Mouse (Mus musculus) E14TG2a.4 (cell line): Measurements from ENCODE around the gene Dot1l.
A peak's percentile ranks its signal among the peaks of the same experiment; 100 is the strongest.

ENCODE experiments used
- H3K27me3 ChIP-seq: 2 replicates; pipeline ENCODE4 v1.6.1; 2014; ENCODE audit warnings: low read length, control low read depth; ENCODE audit not compliant: insufficient read depth
- H3K36me3 ChIP-seq: 2 replicates; pipeline ENCODE4 v1.6.1; 2014; ENCODE audit warnings: low read length, control low read depth; ENCODE audit not compliant: insufficient read depth
- H3K4me1 ChIP-seq: replicated peaks from 2 replicates; pipeline ENCODE4 v1.6.1; 2014; ENCODE audit warnings: low read depth, low read length, control low read depth
- H3K4me3 ChIP-seq: replicated peaks from 2 replicates; pipeline ENCODE4 v1.5.1; 2014; ENCODE audit warnings: mild to moderate bottlenecking, low read length
- H3K9me3 ChIP-seq: 2 replicates; pipeline ENCODE4 v1.6.1; 2014; ENCODE audit warnings: low read length, control low read depth
- CTCF ChIP-seq: conservative IDR thresholded peaks from 2 replicates; pipeline ENCODE4 v1.5.1; 2014; ENCODE audit warnings: low read length
- NANOG ChIP-seq: IDR thresholded peaks from 2 replicates; pipeline ENCODE4 v1.6.1; 2014; ENCODE audit warnings: borderline replicate concordance, low read length, mixed read lengths
- POU5F1 ChIP-seq: IDR thresholded peaks from 2 replicates; pipeline ENCODE4 v1.6.1; 2014; ENCODE audit warnings: low read length, borderline replicate concordance

Gene Dot1l

DNA sequence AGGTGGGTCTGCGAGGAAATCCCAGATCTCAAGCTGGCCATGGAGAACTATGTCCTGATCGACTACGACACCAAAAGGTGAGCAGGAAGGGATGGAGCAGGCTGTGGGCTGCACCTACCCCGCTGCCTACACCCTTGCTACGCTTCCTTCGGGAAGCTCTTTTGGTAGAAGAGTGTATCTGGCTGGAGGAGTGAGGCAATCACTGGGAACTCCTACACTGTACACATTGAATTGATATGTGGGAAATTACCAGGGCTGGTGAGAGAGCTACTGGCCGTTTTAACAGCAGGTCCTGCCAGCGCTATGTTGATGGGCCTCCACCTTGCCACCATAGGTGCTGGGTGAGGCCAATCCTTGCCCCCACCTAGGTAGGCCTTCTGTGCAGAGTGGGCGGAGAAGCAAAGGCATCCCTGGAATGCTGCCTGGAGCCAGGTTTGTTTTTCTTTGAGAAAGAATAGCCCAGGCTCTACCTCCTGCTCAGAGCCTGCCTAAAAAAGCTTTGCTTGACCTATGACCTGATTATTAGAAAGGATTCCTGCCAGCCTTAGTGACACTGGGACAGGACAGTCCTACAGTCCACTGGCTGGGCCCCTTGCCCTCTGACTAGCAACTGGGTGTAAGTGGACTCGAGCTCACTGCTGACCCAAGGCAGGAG lies 11.3 kb downstream of the Dot1l start:
- Histone ChIP-seq H3K27me3 (no peaks in the 10 kb centered on the region), H3K4me3 (peak overlapping the region; percentile 39), H3K36me3 (peaks cover 95% of the 10 kb centered on the region), H3K4me1 (peaks cover 65% of the 10 kb centered on the region), H3K9me3 (no peaks in the 10 kb centered on the region)
- TF ChIP-seq CTCF (no peak), POU5F1 (no peak), NANOG (no peak)

- no peak overlapping the region for H3K4me3 ChIP-seq
- TF ChIP-seq POU5F1: no peak
- no peak for TF ChIP-seq NANOG
- TF ChIP-seq CTCF: no peak
- peaks cover 45% of the 10 kb centered on the region for H3K4me1 ChIP-seq
- H3K27me3 ChIP-seq: no peaks in the 10 kb centered on the region
- no peaks in the 10 kb centered on the region for H3K9me3 ChIP-seq
- H3K36me3 ChIP-seq: peaks cover 98% of the 10 kb centered on the region
Measured at GRCm38 (mm10) chr10:80768365-80768764, 13.4 kb downstream of the Dot1l start.

- TF ChIP-seq POU5F1 (no peak), CTCF (no peak), NANOG (no peak)
Measured at GRCm38 (mm10) chr10:80773816-80774215, 18.8 kb downstream of the Dot1l start.

GRCm38 (mm10) chr10:80774549-80774948 lies 19.5 kb downstream of the Dot1l start:
- no peaks in the 10 kb centered on the region for H3K27me3 ChIP-seq
- no peak for TF ChIP-seq POU5F1
- peak; percentile 95 for TF ChIP-seq CTCF
- H3K4me1 ChIP-seq: peaks cover 36% of the 10 kb centered on the region
- H3K4me3 ChIP-seq: no peak overlapping the region
- H3K9me3 ChIP-seq: no peaks in the 10 kb centered on the region
- peaks cover 100% of the 10 kb centered on the region for H3K36me3 ChIP-seq

More at GRCm38 (mm10) chr10:80773816-80774215, 18.8 kb downstream of the Dot1l start:
- Histone ChIP-seq H3K4me3 (no peak overlapping the region), H3K27me3 (no peaks in the 10 kb centered on the region), H3K36me3 (peaks cover 100% of the 10 kb centered on the region), H3K4me1 (peaks cover 36% of the 10 kb centered on the region), H3K9me3 (no peaks in the 10 kb centered on the region)

DNA sequence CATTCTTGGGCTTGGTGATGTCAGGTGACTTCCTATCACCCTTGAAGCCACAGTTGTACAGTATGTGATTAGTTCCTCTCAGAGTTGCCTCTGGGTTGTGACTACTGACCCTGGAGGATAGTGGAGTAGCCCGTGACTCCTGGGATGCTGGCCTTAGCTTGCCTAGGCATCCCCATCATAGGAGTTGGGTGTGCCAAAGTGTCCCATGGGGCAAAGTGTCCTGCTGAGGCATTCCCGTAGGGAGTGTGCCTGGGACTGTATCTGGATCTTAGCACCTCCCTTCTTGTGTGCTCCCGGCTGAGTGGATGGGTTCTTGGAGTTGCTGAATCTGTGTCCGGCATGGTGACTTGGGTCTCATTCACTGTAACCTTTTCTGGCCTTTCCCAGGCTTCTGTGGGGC lies 20.0 kb downstream of the Dot1l start:
- peaks cover 36% of the 10 kb centered on the region for H3K4me1 ChIP-seq
- TF ChIP-seq CTCF: no peak
- TF ChIP-seq POU5F1: no peak
- TF ChIP-seq NANOG: no peak
- no peaks in the 10 kb centered on the region for H3K27me3 ChIP-seq
- H3K9me3 ChIP-seq: no peaks in the 10 kb centered on the region
- no peak overlapping the region for H3K4me3 ChIP-seq
- peaks cover 100% of the 10 kb centered on the region for H3K36me3 ChIP-seq

GRCm38 (mm10) chr10:80775731-80776130 lies 20.7 kb downstream of the Dot1l start:
- Histone ChIP-seq H3K4me3 (no peak overlapping the region), H3K36me3 (peaks cover 100% of the 10 kb centered on the region), H3K9me3 (no peaks in the 10 kb centered on the region), H3K27me3 (no peaks in the 10 kb centered on the region), H3K4me1 (peaks cover 36% of the 10 kb centered on the region)
- TF ChIP-seq CTCF (no peak), NANOG (no peak), POU5F1 (no peak)

DNA sequence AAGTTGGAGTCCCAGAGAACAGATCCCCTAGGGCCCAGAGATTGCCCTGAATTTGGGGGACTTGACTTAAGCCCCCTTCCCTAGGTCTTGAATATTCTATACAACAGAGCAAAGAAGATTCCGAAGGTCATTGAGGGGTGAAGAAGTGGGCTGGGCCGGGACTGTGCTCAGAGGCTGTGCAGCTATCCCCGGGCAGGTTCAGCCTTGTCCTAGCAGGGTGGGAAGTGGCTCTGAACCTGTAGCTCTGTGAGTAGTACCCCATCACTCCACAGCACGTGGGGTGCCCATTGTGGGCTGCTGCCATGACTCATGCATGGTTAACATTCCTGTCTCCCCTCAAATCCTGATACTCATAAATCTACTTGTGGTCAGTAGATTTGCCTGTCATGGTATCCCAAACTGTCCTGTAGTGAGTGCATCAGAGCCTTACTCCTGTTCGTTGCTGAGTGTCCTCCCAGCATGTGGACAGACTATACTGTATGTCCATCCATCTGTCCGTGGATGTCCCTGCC lies 21.4 kb downstream of the Dot1l start:
- TF ChIP-seq CTCF: no peak
- no peak for TF ChIP-seq POU5F1
- TF ChIP-seq NANOG: no peak
- Histone ChIP-seq H3K27me3 (no peaks in the 10 kb centered on the region), H3K4me1 (peaks cover 36% of the 10 kb centered on the region), H3K9me3 (no peaks in the 10 kb centered on the region), H3K36me3 (peaks cover 100% of the 10 kb centered on the region), H3K4me3 (no peak overlapping the region)

DNA sequence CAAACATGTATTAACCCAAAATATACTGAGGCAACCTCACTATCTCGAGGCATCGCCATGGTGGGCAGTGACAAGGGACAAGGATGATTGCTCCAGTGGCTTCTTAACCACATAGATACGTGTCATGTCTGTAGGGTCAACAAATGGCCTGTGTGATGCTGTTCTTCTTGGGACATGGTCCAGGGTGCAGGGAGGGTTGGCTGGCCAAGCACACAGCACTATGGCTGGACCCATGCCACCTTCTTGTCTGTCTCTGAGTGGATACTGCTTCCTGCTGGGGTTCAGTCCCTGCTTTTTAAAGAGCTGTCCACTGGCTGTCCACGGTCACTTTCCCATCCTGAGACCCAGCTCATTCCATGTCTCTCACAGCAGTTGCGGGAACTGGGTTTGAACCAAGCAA lies 22.1 kb downstream of the Dot1l start:
- TF ChIP-seq POU5F1 (no peak), CTCF (no peak), NANOG (no peak)
- peaks cover 41% of the 10 kb centered on the region for H3K4me1 ChIP-seq

GRCm38 (mm10) chr10:80779565-80779964 lies 24.6 kb downstream of the Dot1l start:
- no peaks in the 10 kb centered on the region for H3K9me3 ChIP-seq
- TF ChIP-seq CTCF (no peak), POU5F1 (no peak), NANOG (no peak)
- H3K4me3 ChIP-seq: no peak overlapping the region
- peaks cover 100% of the 10 kb centered on the region for H3K36me3 ChIP-seq
- H3K4me1 ChIP-seq: peaks cover 51% of the 10 kb centered on the region
- H3K27me3 ChIP-seq: no peaks in the 10 kb centered on the region

More for the DNA sequence above, 22.1 kb downstream of the Dot1l start:
- H3K27me3 ChIP-seq: no peaks in the 10 kb centered on the region
- H3K9me3 ChIP-seq: no peaks in the 10 kb centered on the region
- H3K36me3 ChIP-seq: peaks cover 100% of the 10 kb centered on the region
- H3K4me3 ChIP-seq: no peak overlapping the region
